Mouse (Mus musculus) E14TG2a.4 (cell line): ENCODE results near the gene Cd4.
A peak's percentile ranks its signal among the peaks of the same experiment; 100 is the strongest.

ENCODE experiments used
- H3K27me3 ChIP-seq: 2 replicates; pipeline ENCODE4 v1.6.1; 2014; ENCODE audit warnings: low read length, control low read depth; ENCODE audit not compliant: insufficient read depth
- H3K36me3 ChIP-seq: 2 replicates; pipeline ENCODE4 v1.6.1; 2014; ENCODE audit warnings: low read length, control low read depth; ENCODE audit not compliant: insufficient read depth
- H3K4me1 ChIP-seq: replicated peaks from 2 replicates; pipeline ENCODE4 v1.6.1; 2014; ENCODE audit warnings: low read depth, low read length, control low read depth
- H3K4me3 ChIP-seq: replicated peaks from 2 replicates; pipeline ENCODE4 v1.5.1; 2014; ENCODE audit warnings: mild to moderate bottlenecking, low read length
- H3K9me3 ChIP-seq: 2 replicates; pipeline ENCODE4 v1.6.1; 2014; ENCODE audit warnings: low read length, control low read depth
- CTCF ChIP-seq: conservative IDR thresholded peaks from 2 replicates; pipeline ENCODE4 v1.5.1; 2014; ENCODE audit warnings: low read length
- NANOG ChIP-seq: IDR thresholded peaks from 2 replicates; pipeline ENCODE4 v1.6.1; 2014; ENCODE audit warnings: borderline replicate concordance, low read length, mixed read lengths
- POU5F1 ChIP-seq: IDR thresholded peaks from 2 replicates; pipeline ENCODE4 v1.6.1; 2014; ENCODE audit warnings: low read length, borderline replicate concordance

Gene Cd4

DNA sequence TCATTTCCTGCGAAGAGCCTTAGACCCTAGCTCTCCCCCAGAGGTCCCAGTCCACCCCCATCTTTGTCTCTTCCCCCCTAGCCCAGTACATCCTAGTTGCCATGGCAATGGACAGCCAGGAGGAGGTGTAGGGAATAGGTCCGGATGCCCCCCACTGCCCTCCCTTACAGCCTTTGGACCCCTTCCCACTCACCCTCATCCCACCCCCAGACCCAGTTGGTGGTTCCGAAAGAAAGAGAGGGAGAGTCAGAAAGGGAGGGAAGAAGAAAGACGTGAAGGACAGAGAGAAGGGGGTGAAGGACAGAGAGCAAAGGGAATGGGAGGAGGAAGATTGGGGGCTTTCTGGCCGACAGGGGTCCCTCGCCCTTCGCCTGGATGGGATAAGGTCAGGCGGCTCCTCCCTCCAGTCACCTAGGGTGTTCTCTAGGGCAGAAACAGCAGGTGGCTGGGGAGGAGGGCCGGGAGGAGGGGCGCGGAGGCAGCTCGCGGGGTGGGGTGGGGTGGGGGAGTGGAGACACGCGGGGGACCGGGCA lies 24.8 kb downstream of the Cd4 start:
- TF ChIP-seq POU5F1 (no peak), CTCF (no peak), NANOG (no peak)
- Histone ChIP-seq H3K9me3 (no peaks in the 10 kb centered on the region), H3K36me3 (no peaks in the 10 kb centered on the region), H3K4me3 (peak overlapping the region; percentile 81), H3K4me1 (peaks cover 67% of the 10 kb centered on the region), H3K27me3 (peaks cover 83% of the 10 kb centered on the region)

DNA sequence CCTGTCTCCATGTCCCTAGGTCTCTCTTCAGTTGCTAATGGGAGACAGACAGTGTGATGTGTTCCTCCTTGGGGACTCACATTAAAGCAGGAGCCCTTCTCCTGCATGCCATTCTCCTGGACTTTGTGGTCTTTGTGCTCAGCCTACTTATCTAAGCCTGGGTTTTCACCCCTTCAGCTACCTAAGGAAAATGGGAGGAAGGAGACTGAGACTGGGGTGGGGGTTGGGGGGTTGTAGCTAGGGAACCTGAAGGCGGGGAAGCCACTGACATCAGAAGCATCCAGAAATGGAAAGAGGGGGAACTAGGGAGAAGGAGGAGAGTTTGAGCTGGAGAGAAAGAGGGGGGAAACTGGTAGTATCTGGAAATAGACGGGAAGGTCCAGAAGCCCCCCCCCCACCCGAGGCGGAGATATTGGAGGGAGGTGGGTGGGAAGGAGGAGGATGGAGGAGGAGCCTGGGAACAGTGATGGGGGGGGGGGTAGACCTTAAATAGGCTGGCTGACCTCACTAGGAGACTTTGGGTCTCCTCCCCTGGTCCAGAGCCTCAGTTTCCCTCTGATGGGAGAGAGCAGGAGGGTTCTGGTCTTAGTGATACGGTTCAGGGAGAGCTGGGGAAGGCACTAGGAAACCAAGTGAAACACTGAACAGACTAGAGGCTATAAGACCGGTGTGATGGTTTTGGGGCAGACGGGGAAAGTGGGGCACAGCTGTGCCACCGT lies 25.5 kb downstream of the Cd4 start:
- no peaks in the 10 kb centered on the region for H3K36me3 ChIP-seq
- peaks cover 73% of the 10 kb centered on the region for H3K4me1 ChIP-seq
- TF ChIP-seq NANOG = no peak
- peaks cover 83% of the 10 kb centered on the region for H3K27me3 ChIP-seq
- H3K4me3 ChIP-seq = peak overlapping the region; percentile 81
- H3K9me3 ChIP-seq = no peaks in the 10 kb centered on the region

DNA sequence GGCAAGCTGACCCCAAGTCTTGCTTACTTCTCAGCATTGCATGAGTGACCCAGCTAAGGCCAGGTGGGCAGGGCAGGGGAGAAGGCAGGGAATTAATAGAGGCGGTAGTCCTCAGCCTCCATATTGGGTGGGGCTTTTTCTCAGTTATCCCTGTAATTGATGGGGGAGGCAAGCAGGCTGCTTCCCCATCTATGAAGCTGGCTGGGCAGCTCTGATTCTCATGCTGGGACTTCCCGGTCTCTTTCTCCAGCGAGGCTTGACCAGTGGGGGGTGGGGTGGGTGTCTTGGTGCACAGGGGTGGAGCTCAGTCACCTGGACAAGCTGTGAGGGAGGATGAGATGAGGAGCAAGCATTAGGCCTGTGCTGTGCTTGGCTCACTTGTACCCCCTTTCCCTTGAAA lies 26.2 kb downstream of the Cd4 start:
- Histone ChIP-seq H3K4me1 (peaks cover 74% of the 10 kb centered on the region), H3K4me3 (0 out of 2 replicates have a peak overlapping the region, but pooled peaks have one; percentile 26), H3K9me3 (no peaks in the 10 kb centered on the region), H3K27me3 (peaks cover 75% of the 10 kb centered on the region), H3K36me3 (no peaks in the 10 kb centered on the region)
- TF ChIP-seq NANOG (no peak), CTCF (no peak), POU5F1 (no peak)

DNA sequence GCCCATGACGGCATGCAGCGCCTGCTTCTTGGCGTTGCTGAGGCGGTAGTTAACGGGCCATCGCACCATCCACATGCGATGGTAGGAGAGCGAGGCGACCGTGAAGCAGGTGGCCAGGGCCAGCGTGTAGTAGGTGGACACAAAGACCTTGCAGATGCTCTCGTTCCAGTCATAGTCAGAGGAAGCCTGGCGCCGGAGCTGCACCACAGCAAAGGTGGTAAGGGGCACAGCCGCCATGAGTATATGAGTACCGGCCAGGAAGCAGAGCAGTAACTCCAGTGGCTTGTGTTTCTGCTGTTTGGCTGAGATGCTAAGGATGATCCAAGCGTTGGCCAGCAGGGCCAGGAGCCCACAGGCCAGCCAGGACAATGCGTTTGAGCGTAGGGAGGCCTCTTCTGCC lies 26.8 kb downstream of the Cd4 start:
- Histone ChIP-seq H3K4me1 (peaks cover 79% of the 10 kb centered on the region), H3K36me3 (no peaks in the 10 kb centered on the region), H3K27me3 (peaks cover 71% of the 10 kb centered on the region), H3K9me3 (no peaks in the 10 kb centered on the region), H3K4me3 (peak overlapping the region; percentile 26; the same call in 1 of the 2 replicates)
- no peak for TF ChIP-seq NANOG
- no peak for TF ChIP-seq POU5F1
- no peak for TF ChIP-seq CTCF

DNA sequence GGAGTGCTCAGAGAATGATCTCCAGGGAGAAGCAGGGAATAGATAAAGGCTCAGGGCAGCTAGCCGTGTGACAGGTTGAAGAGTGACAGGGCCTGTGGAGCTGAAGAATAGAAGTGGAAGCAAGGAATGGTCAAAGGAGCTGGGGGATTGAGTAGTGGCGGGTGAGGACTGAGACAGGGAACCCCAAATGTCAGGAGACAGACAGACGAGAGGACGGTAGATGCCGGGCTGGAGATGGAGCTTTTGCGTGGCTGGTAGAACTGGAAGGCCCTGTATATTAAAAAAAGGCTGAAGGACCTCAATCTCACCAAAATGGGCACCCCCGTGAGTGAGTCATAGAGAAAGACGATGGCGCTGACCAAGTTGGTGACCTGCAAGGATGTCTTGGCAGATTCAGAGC lies 27.5 kb downstream of the Cd4 start:
- Histone ChIP-seq H3K4me1 (peaks cover 82% of the 10 kb centered on the region), H3K27me3 (peaks cover 70% of the 10 kb centered on the region), H3K4me3 (no peak overlapping the region), H3K9me3 (no peaks in the 10 kb centered on the region), H3K36me3 (no peaks in the 10 kb centered on the region)
- TF ChIP-seq POU5F1 (no peak), NANOG (no peak), CTCF (no peak)

DNA sequence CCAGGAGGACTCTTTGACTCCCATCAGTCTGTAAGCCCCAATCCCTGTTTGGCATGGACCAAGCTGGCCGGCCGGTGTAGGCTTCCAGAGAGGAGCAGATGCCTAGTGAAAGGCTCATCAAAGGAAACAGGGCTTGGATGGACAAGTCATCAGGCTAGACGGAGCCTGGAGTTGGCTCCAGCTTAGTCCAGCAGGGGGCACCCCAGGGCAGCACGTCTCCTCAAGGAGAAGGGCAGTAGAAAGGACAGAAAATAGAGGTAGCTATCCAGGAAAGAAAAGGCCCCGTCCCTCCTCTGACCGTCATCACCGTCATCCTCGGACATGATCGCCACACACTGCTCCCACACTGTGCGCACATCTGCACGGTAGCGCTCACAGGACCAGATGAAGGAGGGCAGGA lies 28.3 kb downstream of the Cd4 start:
- Histone ChIP-seq H3K27me3 (peaks cover 67% of the 10 kb centered on the region), H3K36me3 (no peaks in the 10 kb centered on the region), H3K4me3 (peak overlapping the region; percentile 48; the same call in 1 of the 2 replicates), H3K9me3 (no peaks in the 10 kb centered on the region), H3K4me1 (peaks cover 87% of the 10 kb centered on the region)
- TF ChIP-seq POU5F1 (no peak), CTCF (peak; percentile 72)

DNA sequence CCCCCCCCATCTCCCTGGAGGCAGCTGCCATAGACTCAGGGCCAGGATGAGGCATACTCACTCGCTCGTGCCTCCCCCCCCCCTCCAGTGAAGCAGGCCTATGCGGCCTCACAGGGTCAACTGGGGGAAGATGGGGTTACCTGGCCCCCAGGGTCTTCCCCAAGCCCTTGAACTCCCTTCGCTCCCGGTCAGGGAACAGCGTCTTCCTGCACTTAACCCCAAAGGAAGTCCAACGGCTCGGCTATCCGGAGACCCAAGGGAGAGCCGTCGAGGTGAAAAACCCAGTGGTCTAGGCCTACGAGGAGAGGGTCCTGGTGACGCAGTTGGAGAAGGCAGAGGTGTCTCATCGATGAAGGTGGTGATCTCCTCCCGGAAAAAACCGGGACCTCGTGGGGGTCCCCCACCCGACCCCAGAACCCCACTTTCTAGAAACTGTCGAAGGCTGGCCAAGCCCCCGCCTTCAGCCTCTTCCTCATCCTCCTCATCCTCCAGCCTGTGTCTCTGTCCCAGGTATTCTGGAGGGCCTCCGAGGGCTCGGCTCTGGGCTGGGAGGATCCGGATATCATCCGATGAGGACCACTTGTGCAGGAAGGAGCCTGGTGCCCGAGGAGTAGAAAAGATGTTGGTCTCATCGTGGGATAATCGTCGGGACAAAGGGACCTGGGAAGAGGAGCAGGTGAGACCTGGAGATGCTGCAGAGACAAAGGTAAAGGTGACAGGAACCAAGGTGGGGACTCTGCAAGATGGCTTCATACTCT lies 29.3 kb downstream of the Cd4 start:
- H3K27me3 ChIP-seq = peaks cover 65% of the 10 kb centered on the region
- TF ChIP-seq POU5F1 (no peak), NANOG (no peak), CTCF (no peak)
- peaks cover 85% of the 10 kb centered on the region for H3K4me1 ChIP-seq
- H3K4me3 ChIP-seq = 0 out of 2 replicates have a peak overlapping the region, but pooled peaks have one; percentile 20
- no peaks in the 10 kb centered on the region for H3K36me3 ChIP-seq
- H3K9me3 ChIP-seq = no peaks in the 10 kb centered on the region

DNA sequence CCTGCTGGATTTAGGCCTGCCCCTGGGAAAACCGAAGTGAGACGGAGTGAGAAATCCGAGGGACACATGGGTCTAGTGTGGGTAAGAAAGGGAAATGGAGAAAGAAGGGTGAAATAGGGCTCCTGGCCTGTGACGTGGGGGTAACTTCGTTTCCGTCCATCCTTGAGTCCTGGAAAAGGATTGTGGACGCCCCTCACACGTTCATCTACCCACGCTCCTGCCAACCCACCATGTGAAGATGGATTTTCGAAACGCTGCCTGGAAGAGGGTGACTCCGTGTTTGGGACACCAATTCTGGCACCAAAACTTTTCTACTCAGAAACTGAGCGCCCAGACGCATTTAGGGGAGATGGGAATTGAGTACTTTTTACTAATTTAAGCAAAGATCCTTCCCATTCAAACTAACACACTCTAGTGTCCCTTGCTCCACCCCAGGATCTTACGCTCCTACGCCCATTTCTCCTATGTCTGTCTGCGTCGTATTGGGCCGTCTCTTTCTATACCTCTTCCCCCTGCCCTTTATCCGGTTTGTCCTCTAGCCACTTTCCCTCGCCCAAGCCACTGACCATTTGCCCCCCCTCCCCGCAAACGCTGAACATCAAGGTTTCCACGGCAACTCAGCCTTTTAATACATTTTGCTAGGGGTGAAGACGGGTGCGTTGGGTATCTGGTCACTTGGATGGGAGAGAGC lies 30.0 kb downstream of the Cd4 start:
- Histone ChIP-seq H3K36me3 (no peaks in the 10 kb centered on the region), H3K9me3 (no peaks in the 10 kb centered on the region), H3K4me3 (peak overlapping the region; percentile 82), H3K4me1 (peaks cover 81% of the 10 kb centered on the region), H3K27me3 (peaks cover 61% of the 10 kb centered on the region)
- TF ChIP-seq POU5F1 = no peak
- TF ChIP-seq CTCF = no peak
- no peak for TF ChIP-seq NANOG
